Mouse (Mus musculus): Measurements from ENCODE around the gene Meox2. TPM values are rescaled to one million over a fixed set of nuclear protein-coding genes. Genes with fewer than 3 reads are reported as not detected.

The Meox2 gene
- polyA plus RNA-seq, 1 experiment from 2014 or later: 0.52 TPM

GRCm38 (mm10) chr12:37142080-37142703, 33.9 kb downstream of the Meox2 start:
- no peak for ATAC-seq (ENCODE audit: low FRiP score, low read depth)
- Histone ChIP-seq H3K9me3 (no peaks in the 10 kb centered on the region), H3K4me3 (no peak overlapping the region), H3K4me2 (no peak overlapping the region), H3K27ac (replicated peaks) (no peak overlapping the region), H3K36me3 (no peaks in the 10 kb centered on the region), H3K4me1 (replicated peaks) (no peaks in the 10 kb centered on the region), H3K9ac (no peak overlapping the region), H3K27me3 (no peaks in the 10 kb centered on the region)
- 44% methylated on average over 3 of the region's 3 CpGs for WGBS

GRCm38 (mm10) chr12:37143879-37144278, 35.5 kb downstream of the Meox2 start:
- Histone ChIP-seq H3K4me2 (no peak overlapping the region), H3K4me1 (replicated peaks) (no peaks in the 10 kb centered on the region), H3K27ac (replicated peaks) (no peak overlapping the region), H3K27me3 (no peaks in the 10 kb centered on the region), H3K9ac (no peak overlapping the region), H3K4me3 (no peak overlapping the region), H3K9me3 (no peaks in the 10 kb centered on the region), H3K36me3 (no peaks in the 10 kb centered on the region)
- 95% methylated on average over 1 of the region's 1 CpGs for WGBS
- ATAC-seq (ENCODE audit: low FRiP score, low read depth): no peak

- Histone ChIP-seq H3K27ac (replicated peaks) (no peak overlapping the region), H3K4me3 (no peak overlapping the region), H3K4me1 (replicated peaks) (no peaks in the 10 kb centered on the region), H3K9ac (no peak overlapping the region), H3K4me2 (no peak overlapping the region), H3K36me3 (no peaks in the 10 kb centered on the region), H3K9me3 (no peaks in the 10 kb centered on the region), H3K27me3 (no peaks in the 10 kb centered on the region)
- no peak for ATAC-seq (ENCODE audit: low FRiP score, low read depth)
These were observed 59.4 kb downstream of the Meox2 start for GRCm38 (mm10) chr12:37167742-37168141.

DNA sequence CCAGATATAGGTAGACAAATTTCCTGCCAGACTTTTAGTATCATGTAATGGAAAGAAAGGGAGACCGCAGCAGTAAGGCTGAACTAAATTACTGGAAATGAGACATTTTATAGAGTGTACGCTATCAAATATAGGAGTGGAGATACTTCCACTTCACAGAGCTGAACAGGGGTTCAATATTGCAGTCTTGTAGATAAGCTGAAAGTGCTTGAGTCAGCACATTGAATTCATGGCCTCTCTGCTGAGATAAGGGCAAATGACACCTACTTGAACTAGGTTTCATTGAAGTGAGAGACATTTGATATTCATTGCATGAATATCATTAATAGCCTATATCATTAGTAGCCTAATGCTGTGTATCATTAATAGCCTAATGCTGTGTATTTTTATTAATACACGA, 65.0 kb downstream of the Meox2 start:
- H3K9ac ChIP-seq: no peak overlapping the region
- H3K9me3 ChIP-seq: no peaks in the 10 kb centered on the region
- no peak overlapping the region for H3K4me2 ChIP-seq
- H3K27me3 ChIP-seq: no peaks in the 10 kb centered on the region
- no peak for ATAC-seq (ENCODE audit: low FRiP score, low read depth)
- no peaks in the 10 kb centered on the region for H3K4me1 ChIP-seq (replicated peaks)
- H3K27ac ChIP-seq (replicated peaks): no peak overlapping the region
- no peaks in the 10 kb centered on the region for H3K36me3 ChIP-seq
- H3K4me3 ChIP-seq: no peak overlapping the region
- 91% methylated on average over 3 of the region's 3 CpGs for WGBS

GRCm38 (mm10) chr12:37183689-37184088, 75.3 kb downstream of the Meox2 start:
- no peak overlapping the region for H3K27ac ChIP-seq (replicated peaks)
- ATAC-seq (ENCODE audit: low FRiP score, low read depth): no peak
- no peaks in the 10 kb centered on the region for H3K27me3 ChIP-seq
- H3K4me3 ChIP-seq: no peak overlapping the region
- no peak overlapping the region for H3K4me2 ChIP-seq
- no peaks in the 10 kb centered on the region for H3K36me3 ChIP-seq
- no peaks in the 10 kb centered on the region for H3K4me1 ChIP-seq (replicated peaks)
- no peaks in the 10 kb centered on the region for H3K9me3 ChIP-seq
- no peak overlapping the region for H3K9ac ChIP-seq

DNA sequence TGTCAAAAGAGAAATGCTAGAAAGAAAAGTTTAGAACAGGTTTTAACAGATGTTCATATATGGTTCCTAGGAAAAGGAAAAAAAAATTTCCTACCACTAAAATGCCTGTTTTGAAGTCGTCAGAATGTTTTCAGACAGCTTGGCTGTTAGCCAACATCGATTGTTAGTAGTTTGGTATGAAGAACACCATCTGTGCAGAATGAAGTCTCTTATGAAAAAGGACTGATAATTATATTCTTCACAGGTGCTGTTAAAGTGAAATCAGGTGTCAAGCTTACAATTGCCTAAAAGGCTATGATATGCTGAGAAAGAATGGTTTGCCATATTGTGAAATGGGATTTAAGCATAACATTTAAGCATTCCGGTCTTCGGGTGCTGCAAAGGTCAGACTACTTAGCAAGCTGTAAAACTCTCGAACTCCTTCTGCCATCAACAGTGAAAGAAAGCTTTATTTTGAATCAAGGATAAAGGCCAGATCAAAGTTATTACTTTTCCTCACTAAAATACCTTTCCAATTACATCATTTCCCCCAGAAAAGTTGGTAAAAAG, 80.7 kb downstream of the Meox2 start:
- Histone ChIP-seq H3K9ac (no peak overlapping the region), H3K36me3 (no peaks in the 10 kb centered on the region), H3K27ac (replicated peaks) (no peak overlapping the region), H3K4me1 (replicated peaks) (no peaks in the 10 kb centered on the region), H3K4me3 (no peak overlapping the region), H3K4me2 (no peak overlapping the region), H3K9me3 (no peaks in the 10 kb centered on the region), H3K27me3 (no peaks in the 10 kb centered on the region)
- WGBS: 65% methylated on average over 5 of the region's 5 CpGs
- no peak for ATAC-seq (ENCODE audit: low FRiP score, low read depth)

Other genes with a start within 250 kb of the Meox2 start
- 1.0 and 1.1 TPM in 2 replicates for gene Agmo, start 133.1 kb downstream of the Meox2 start, polyA plus RNA-seq (2015; fragmentation: Nextera tagmentation; extraction: Ambion mirVana)

All from hindbrain, embryonic 15.5 days (tissue).